Mouse (Mus musculus): ENCODE data around the gene Psen1.

Psen1 gene

DNA sequence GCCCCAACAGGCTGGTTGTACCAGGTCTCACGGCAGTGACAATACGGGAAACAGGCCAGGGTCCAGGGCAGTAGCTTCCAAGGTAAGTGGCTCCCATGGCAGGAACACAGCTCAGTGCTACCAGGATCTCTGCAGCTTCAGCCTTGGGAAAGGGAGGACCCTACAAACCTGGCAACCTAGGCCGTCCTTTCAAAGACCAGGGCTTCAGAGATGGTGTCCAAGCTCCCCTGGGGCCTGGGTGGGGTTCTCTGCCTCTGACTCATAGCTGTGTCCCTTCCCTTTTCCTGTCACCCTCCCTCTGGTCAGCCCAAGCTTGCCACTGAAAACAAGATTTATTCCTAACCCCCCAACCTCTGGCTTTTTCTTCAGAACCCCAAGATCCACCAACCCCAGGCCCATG is 92.2 kb downstream of the Psen1 start:
- no peak for DNase-seq (ENCODE audit: low spot score)

DNA sequence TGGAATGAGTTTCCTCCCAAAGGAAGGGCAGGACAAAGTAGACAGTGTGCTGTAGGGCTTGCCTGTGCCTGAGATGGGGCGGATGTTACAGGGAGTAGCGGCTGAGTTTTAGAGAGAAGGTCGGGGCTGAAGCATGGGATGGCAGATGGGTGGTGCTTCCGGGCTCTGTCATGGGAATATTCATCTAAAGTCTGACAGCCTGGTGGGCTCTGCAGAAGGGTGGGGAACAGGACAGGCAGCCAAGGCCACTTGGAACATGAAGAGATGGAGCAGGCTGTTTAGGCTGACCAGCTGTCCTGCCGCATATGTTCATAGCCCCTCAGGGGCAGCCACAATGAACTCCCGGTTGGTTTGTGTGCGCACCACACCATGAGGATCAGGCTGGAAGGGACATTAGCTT is 93.3 kb downstream of the Psen1 start:
- no peak for DNase-seq (ENCODE audit: low spot score)

DNA sequence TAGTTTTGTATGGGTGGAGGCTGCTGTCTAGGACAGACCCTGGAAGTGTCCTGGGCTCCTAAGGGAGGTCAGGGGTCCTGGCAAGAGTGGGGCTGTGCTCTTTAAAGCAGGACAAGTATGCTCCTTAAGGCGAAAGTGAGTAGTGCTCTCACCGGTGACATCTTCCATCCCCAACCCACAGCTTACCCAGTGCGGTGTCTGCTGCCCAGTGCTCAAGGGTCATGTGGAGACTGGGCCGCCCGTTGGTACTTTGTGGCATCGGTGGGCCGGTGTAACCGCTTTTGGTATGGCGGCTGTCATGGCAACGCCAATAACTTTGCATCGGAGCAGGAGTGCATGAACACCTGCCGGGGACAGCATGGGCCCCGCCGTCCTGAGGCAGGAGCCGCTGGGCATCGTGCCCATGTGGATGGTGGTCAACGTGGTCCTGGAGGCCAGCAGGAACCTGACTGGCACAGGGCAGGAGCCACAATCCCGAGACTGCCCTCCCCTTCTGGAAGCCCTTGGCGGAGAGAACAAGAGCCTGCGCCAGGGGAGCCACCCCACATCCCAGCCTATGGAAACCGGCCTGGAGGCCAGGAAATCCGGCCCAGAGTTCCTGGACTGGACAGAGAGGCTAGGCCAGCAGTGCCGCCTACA is 93.8 kb downstream of the Psen1 start:
- DNase-seq (ENCODE audit: low spot score) = no peak

DNA sequence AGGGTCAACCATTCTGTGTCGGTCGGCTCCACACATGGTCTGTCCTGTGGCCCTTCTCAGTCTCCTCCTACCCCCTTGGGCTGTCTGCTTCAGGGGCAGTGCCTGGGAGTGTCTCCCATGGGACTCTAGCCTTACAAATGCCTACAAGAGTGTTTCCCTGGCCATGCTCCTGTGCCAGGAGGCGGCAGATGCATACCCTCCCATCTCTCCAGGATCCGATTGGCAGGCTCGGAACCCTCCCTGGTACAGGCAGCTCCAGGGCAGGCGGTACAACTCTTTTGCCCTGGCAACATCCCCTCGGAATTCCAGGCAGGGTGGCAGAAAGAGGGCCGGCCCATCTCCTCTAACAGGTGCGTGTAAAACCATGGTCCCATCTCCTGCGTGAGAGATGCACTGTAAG is 94.7 kb downstream of the Psen1 start:
- no peak for DNase-seq (ENCODE audit: low spot score)
